Mouse (Mus musculus): ENCODE results near the gene Lcn2.

Lcn2 gene

GRCm38 (mm10) chr2:32387706-32388490 is at the start of gene Lcn2:
Lcn2 (minus strand) TSS chr2:32388252.
- peak in 1 of 2 experiments; percentile 33 for DNase-seq (ENCODE audit: low spot score in 2 of 2)

GRCm38 (mm10) chr2:32437612-32438166 is 49.6 kb upstream of the Lcn2 start:
- no peak for DNase-seq (ENCODE audit: low spot score in 2 of 2)

GRCm38 (mm10) chr2:32436686-32437372 is 48.8 kb upstream of the Lcn2 start:
- DNase-seq (ENCODE audit: low spot score in 2 of 2), result peak; percentile 47 to 58

GRCm38 (mm10) chr2:32430701-32431676 is 42.9 kb upstream of the Lcn2 start:
- DNase-seq (ENCODE audit: low spot score in 2 of 2), result peak; percentile 78 to 87

GRCm38 (mm10) chr2:32429215-32429891 is 41.3 kb upstream of the Lcn2 start:
- peak in 1 of 2 experiments; percentile 46 for DNase-seq (ENCODE audit: low spot score in 2 of 2)

GRCm38 (mm10) chr2:32428262-32428722 is 40.2 kb upstream of the Lcn2 start:
- DNase-seq (ENCODE audit: low spot score in 2 of 2), result no peak

- no peak for DNase-seq (ENCODE audit: low spot score in 2 of 2)
These were observed 39.7 kb upstream of the Lcn2 start for GRCm38 (mm10) chr2:32427720-32428119.

- DNase-seq (ENCODE audit: low spot score in 2 of 2), result no peak
These were observed 38.1 kb upstream of the Lcn2 start for GRCm38 (mm10) chr2:32426141-32426540.

- no peak for DNase-seq (ENCODE audit: low spot score in 2 of 2)
These were observed 37.5 kb upstream of the Lcn2 start for GRCm38 (mm10) chr2:32425568-32425967.

GRCm38 (mm10) chr2:32424796-32425195 is 36.7 kb upstream of the Lcn2 start:
- no peak for DNase-seq (ENCODE audit: low spot score in 2 of 2)

GRCm38 (mm10) chr2:32423481-32424331 is 35.7 kb upstream of the Lcn2 start:
- peak; percentile 86 to 92 for DNase-seq (ENCODE audit: low spot score in 2 of 2)

- no peak for DNase-seq (ENCODE audit: low spot score in 2 of 2)
These were observed 33.8 kb upstream of the Lcn2 start for GRCm38 (mm10) chr2:32421851-32422251.

GRCm38 (mm10) chr2:32420647-32421046 is 32.6 kb upstream of the Lcn2 start:
- no peak for DNase-seq (ENCODE audit: low spot score in 2 of 2)

- no peak for DNase-seq (ENCODE audit: low spot score in 2 of 2)
These were observed 32.1 kb upstream of the Lcn2 start for GRCm38 (mm10) chr2:32420066-32420608.

- peak; percentile 74 to 83 for DNase-seq (ENCODE audit: low spot score in 2 of 2)
These were observed 31.3 kb upstream of the Lcn2 start for GRCm38 (mm10) chr2:32419359-32419758.

- no peak for DNase-seq (ENCODE audit: low spot score in 2 of 2)
These were observed 30.5 kb upstream of the Lcn2 start for GRCm38 (mm10) chr2:32418430-32419151.

GRCm38 (mm10) chr2:32417486-32417885 is 29.4 kb upstream of the Lcn2 start:
- DNase-seq (ENCODE audit: low spot score in 2 of 2), result no peak

- no peak for DNase-seq (ENCODE audit: low spot score in 2 of 2)
These were observed 28.5 kb upstream of the Lcn2 start for GRCm38 (mm10) chr2:32416556-32416955.

GRCm38 (mm10) chr2:32415801-32416200 is 27.7 kb upstream of the Lcn2 start:
- DNase-seq (ENCODE audit: low spot score in 2 of 2), result no peak

Data from heart, adult 9 months (tissue).